ENCODE assay signal across 7 mouse cellular contexts in the genomic region with DNA sequence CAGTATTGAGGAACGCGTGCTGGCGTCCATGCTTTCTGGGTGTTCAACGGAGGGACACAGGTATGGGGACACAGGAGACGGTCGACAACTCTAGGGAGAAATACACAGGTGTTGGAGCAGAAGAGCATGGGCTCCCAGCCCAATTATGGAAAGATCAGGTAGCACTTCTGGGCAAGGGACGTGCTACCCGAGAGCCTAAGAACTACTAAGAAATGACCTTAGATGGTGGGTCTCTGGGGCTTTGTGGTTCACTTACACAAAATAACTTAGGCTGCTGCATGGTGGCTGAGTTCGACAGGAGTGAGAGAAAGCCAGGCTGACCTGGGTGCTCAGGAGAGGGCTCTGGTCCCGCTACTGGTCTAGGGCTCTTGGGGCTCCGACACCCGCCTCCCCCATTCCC. TPM values are rescaled to one million over a fixed set of nuclear protein-coding genes. Genes with fewer than 3 reads are reported as not detected.
DNase-seq lines count a peak whose midpoint lies in the region; ATAC-seq and TF ChIP-seq lines count a peak whose summit lies in the region.

No protein-coding gene starts in this region.

- H3K4me3 ChIP-seq in lung, postnatal 0 days (ENCODE audit: low read depth, low read length), result peak overlapping the region; percentile 91
- peak overlapping the region; percentile 56 for H3K4me3 ChIP-seq in forebrain, embryonic 12.5 days (replicated peaks)
- peak overlapping the region; percentile 62 for H3K4me3 ChIP-seq in limb, embryonic 12.5 days (replicated peaks)
- peak overlapping the region; percentile 53 for H3K4me3 ChIP-seq in neural tube, embryonic 15.5 days (replicated peaks)

- TF ChIP-seq EP300 in lung, postnatal 0 days (IDR thresholded peaks at IDR 0.05), result no peak

- WGBS in lung, postnatal 0 days, result 23% methylated on average over 12 of the region's 12 CpGs
- 27% methylated on average over 12 of the region's 12 CpGs for WGBS in forebrain, embryonic 12.5 days
- 25% methylated on average over 12 of the region's 12 CpGs for WGBS in limb, embryonic 12.5 days
- 35% methylated on average over 12 of the region's 12 CpGs for WGBS in neural tube, embryonic 15.5 days

- H3K27ac ChIP-seq in lung, postnatal 0 days (ENCODE audit: low read length), result no peak overlapping the region
- H3K27ac ChIP-seq in forebrain, embryonic 12.5 days, result no peak overlapping the region
- H3K27ac ChIP-seq in limb, embryonic 12.5 days, result no peak overlapping the region
- H3K27ac ChIP-seq in neural tube, embryonic 15.5 days (replicated peaks), result no peak overlapping the region

- H3K9me3 ChIP-seq in lung, postnatal 0 days (ENCODE audit: low read length), result no peaks in the 10 kb centered on the region
- 0 out of 2 replicates have a peak, but pooled peaks cover 4% of the 10 kb centered on the region for H3K9me3 ChIP-seq in forebrain, embryonic 12.5 days
- H3K9me3 ChIP-seq in limb, embryonic 12.5 days, result 0 out of 2 replicates have a peak, but pooled peaks cover 4% of the 10 kb centered on the region
- H3K9me3 ChIP-seq in neural tube, embryonic 15.5 days (replicated peaks), result no peaks in the 10 kb centered on the region

- TF ChIP-seq CTCF in lung, postnatal 0 days (IDR thresholded peaks at IDR 0.05), result no peak

- H3K4me2 ChIP-seq in lung, postnatal 0 days (replicated peaks; ENCODE audit: low read depth, low read length), result peak overlapping the region; percentile 70
- peak overlapping the region; percentile 97 for H3K4me2 ChIP-seq in forebrain, embryonic 12.5 days
- H3K4me2 ChIP-seq in limb, embryonic 12.5 days, result peak overlapping the region; percentile 91
- H3K4me2 ChIP-seq in neural tube, embryonic 15.5 days, result peak overlapping the region; percentile 97

- peak overlapping the region; percentile 86; the same call in 1 of the 2 replicates for H3K9ac ChIP-seq in lung, postnatal 0 days (replicated peaks; ENCODE audit: low read depth)
- H3K9ac ChIP-seq in forebrain, embryonic 12.5 days, result no peak overlapping the region
- H3K9ac ChIP-seq in limb, embryonic 12.5 days (replicated peaks), result no peak overlapping the region
- H3K9ac ChIP-seq in neural tube, embryonic 15.5 days (replicated peaks), result no peak overlapping the region

- no peaks in the 10 kb centered on the region for H3K36me3 ChIP-seq in lung, postnatal 0 days (ENCODE audit: insufficient read depth, low read length)
- no peaks in the 10 kb centered on the region for H3K36me3 ChIP-seq in forebrain, embryonic 12.5 days (replicated peaks)
- H3K36me3 ChIP-seq in limb, embryonic 12.5 days, result no peaks in the 10 kb centered on the region
- no peaks in the 10 kb centered on the region for H3K36me3 ChIP-seq in neural tube, embryonic 15.5 days

- H3K27me3 ChIP-seq in lung, postnatal 0 days (replicated peaks; ENCODE audit: insufficient read depth, low read length), result no peaks in the 10 kb centered on the region
- H3K27me3 ChIP-seq in forebrain, embryonic 12.5 days, result peaks cover 42% of the 10 kb centered on the region
- peaks cover 43% of the 10 kb centered on the region for H3K27me3 ChIP-seq in limb, embryonic 12.5 days
- H3K27me3 ChIP-seq in neural tube, embryonic 15.5 days (replicated peaks), result peaks cover 28% of the 10 kb centered on the region

- no peak for DNase-seq in lung, postnatal 0 days (ENCODE audit: low spot score)
- DNase-seq in lung, postnatal 36 days, result no peak
- no peak for DNase-seq in T-cell, adult 2 months (ENCODE audit: low spot score)
- no peak for DNase-seq in Muller cell, postnatal 12 days (ENCODE audit: inconsistent ontology term)

- peaks cover 11% of the 10 kb centered on the region for H3K4me1 ChIP-seq in lung, postnatal 0 days (ENCODE audit: insufficient read depth, low read depth, low read length)
- peaks cover 8% of the 10 kb centered on the region for H3K4me1 ChIP-seq in forebrain, embryonic 12.5 days
- peaks cover 9% of the 10 kb centered on the region; the same call in 1 of the 2 replicates for H3K4me1 ChIP-seq in limb, embryonic 12.5 days (replicated peaks)
- peaks cover 14% of the 10 kb centered on the region for H3K4me1 ChIP-seq in neural tube, embryonic 15.5 days

- ATAC-seq in lung, postnatal 0 days, result no peak
- no peak for ATAC-seq in forebrain, embryonic 12.5 days (ENCODE audit: low FRiP score)
- ATAC-seq in limb, embryonic 12.5 days (ENCODE audit: insufficient number of reproducible peaks, insufficient read depth, low FRiP score, low TSS enrichment, low read depth), result no peak
- no peak for ATAC-seq in neural tube, embryonic 15.5 days (ENCODE audit: low FRiP score)

RNA-seq across cellular contexts. Expression of gene Parp14, which starts 0.6 kb away (rescaled TPM):
- polyA plus RNA-seq in lung, postnatal 0 days (2015; fragmentation: Nextera tagmentation; extraction: Ambion mirVana), result 2.9 and 3.8 TPM in 2 replicates
- 0.15 and 0.28 TPM in 2 replicates for polyA plus RNA-seq in forebrain, embryonic 12.5 days (2016; fragmentation: Nextera tagmentation; extraction: Ambion mirVana)
- 0.43 and 0.46 TPM in 2 replicates for polyA plus RNA-seq in limb, embryonic 12.5 days (2016; fragmentation: Nextera tagmentation; extraction: Ambion mirVana)
- polyA plus RNA-seq in neural tube, embryonic 15.5 days (2015; fragmentation: Nextera tagmentation; extraction: Ambion mirVana), result 0.65 and 2.0 TPM in 2 replicates
